Mouse (Mus musculus): ENCODE data around the gene 2310022A10Rik.
A peak's percentile ranks its signal among the peaks of the same experiment; 100 is the strongest.

Gene 2310022A10Rik

DNA sequence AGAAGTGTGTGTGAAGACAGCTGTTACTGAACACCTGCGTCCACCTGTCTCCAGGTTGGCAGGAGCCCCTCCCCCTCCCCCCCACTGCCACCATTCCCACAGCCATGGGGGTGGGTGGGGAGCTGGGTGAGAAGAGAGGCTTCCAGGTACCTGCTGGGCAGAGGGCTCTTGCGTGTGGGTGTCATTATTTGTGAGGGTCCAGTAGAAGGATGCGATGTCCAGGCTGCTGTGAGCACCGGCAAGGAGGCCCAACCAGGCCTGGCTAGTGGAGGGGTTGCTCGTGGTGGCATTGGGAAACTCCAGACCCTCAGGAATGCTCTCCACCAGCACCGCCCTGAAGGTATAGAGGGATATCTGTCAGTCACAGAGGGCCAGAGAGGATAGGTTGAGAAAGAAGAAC is 12.1 kb upstream of the 2310022A10Rik start:
- no peak for DNase-seq (ENCODE audit: inconsistent age in 2 of 2, low spot score in 1 of 2)

DNA sequence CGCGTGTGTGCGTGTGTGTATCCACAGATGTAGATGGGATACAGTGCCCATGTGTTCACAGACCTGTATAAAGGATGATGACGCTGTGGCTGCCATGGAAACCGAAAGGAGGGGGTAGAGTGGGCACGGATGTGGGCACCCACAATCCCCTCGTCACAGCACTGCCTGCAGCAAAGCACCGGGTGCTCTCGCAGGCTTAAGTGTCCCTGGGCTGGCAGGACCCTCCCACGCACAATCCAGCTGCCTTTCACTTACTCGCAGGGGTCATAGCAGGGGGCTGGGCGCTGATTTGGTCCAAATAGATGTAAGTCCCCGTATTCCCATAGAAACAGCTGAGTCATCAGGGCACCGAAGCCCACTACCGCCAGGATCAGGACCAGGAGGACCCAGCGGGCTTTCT is 11.6 kb upstream of the 2310022A10Rik start:
- peak; percentile 43 to 67 for DNase-seq (ENCODE audit: inconsistent age in 2 of 2, low spot score in 1 of 2)

DNA sequence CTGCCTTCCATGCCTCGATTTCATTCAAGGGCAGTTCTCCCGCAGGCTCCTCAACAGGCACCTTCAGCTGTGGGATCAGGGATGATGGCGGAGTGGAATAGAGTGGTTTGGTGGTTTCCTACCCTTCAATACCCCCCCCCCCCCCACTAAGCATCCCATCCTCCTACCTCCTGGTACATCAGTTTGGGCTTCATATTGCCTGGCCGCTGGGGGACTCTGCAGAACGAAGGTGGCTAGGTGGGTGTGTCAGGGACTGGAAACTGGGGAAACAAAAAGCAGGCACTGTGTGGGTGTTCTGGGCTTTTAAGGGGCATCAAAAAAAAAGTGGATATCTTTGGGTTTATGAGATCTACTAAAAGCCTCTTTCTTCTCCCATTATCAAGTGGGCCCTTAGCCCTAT is 11.1 kb upstream of the 2310022A10Rik start:
- DNase-seq (ENCODE audit: inconsistent age in 2 of 2, low spot score in 1 of 2): no peak

DNA sequence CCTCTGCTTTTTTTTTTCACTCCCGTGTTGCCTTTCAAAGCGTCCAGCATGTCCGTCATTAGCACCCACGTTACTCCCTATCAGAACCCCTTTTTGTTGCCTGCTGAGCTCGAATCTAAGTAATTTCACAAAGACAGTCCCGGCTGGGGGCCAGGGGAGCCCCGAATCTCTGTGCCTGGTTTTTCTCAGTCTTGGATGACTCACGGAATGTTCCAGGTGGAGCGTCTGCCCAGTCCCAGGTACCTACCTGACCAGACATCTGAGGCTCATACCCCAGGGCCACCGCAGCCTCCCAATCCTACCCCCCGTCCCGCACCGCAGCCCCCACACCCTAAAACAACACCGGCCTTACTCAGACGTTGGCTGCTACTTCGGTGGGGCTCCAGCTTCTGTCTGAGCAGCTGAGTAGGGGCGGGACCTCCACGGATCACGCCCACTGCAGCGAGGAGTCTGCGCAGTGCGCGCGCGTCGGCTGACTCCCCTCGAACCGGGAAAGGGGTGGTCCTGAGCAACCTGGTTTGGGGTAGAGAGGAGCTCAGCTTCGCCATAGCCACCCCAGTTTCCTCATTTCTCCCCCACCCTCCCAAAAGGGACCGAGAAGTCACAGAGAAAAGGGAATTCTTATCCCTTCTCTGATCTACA is 10.5 kb upstream of the 2310022A10Rik start:
- peak; percentile 88 to 93 for DNase-seq (ENCODE audit: inconsistent age in 2 of 2, low spot score in 1 of 2)

- no peak for DNase-seq (ENCODE audit: inconsistent age in 2 of 2, low spot score in 1 of 2)
Observed at GRCm38 (mm10) chr7:27543065-27543464, 10.0 kb upstream of the 2310022A10Rik start.

DNA sequence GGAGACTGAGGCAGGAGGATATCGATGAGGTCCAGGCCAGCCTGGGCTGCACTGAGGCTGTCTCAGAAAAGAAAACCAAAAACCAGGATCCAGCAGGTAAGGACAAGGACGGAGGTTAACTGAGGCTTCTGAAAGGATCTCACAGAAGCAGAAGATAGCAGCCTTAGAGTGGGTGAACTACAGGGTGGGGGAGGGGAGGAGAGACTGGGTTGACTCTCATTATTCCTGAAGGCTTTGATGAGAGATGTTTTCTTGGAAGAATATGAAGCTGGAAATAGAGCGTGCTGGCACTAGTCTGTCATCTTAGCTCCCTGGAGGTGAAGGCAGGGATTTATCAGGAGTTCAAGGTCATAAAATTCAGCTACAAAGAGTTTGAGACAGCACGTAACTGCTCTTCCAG is 9.2 kb upstream of the 2310022A10Rik start:
- no peak for DNase-seq (ENCODE audit: inconsistent age in 2 of 2, low spot score in 1 of 2)

DNA sequence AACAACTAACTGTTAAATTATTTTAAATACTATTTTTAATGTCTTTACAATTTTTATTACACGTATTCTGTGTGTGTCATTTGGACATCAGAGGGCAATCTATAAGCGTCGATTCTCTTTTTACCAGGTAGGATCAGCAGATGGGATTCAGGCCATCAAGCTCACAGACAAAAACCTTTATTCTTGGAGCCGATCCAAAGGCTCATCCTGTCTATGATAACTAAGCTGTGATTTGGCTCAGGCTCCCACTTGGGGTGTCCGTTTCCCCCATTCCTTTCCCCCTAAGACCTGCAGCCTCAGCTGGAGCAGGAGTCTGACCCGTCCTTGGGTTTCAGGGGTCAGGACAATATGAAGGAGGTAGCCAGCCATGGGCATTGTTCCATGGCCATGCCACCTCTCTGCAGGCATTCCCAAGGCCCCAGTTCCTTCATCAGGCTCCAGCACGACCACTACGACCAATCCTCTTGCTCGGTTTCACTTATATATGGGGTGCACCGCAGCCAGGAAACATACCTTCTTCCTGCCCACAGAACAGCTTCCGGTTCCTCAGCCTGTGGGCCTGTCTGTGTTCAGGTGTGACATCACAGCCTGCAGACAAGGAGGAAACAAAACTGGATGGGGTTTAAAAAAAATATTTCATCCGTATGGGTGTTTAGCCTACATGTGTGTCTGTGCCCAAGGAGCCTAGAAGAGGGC is 8.2 kb upstream of the 2310022A10Rik start:
- DNase-seq (ENCODE audit: inconsistent age in 2 of 2, low spot score in 1 of 2): peak in 1 of 2 experiments; percentile 50

- DNase-seq (ENCODE audit: inconsistent age in 2 of 2, low spot score in 1 of 2): no peak
Observed at GRCm38 (mm10) chr7:27549597-27549996, 3.4 kb upstream of the 2310022A10Rik start.

- peak in 1 of 2 experiments; percentile 61 for DNase-seq (ENCODE audit: inconsistent age in 2 of 2, low spot score in 1 of 2)
Observed at GRCm38 (mm10) chr7:27552070-27552469, 963 bp upstream of the 2310022A10Rik start.

DNA sequence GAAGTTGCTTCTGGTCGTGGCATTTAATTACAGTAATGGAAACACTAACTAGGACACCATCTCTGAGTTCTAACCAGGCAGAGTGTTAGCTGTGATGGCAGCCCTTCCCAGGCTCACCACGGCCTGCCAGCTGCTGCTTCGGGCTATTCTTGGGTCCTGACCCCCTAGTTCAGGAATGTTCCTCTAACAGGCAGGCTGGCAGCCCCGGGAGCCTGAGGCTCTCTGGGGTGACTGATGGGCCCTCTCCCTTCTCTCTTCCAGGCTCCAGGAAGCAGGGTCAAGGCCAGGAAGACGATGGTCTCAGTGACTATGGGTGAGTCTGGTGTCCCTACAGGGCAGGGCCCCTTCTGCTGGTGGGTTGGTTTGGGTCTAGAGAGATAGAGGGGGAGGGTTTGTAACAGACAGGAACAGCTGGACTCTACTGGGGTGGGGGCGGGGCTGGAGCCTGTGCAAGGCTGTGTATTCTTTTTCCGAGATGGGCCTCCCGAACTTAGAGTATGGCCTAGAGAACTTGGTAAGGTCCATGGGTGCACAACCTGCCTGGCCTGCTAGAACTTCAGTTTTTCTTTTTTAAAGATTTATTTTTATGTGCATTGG is 7.4 kb downstream of the 2310022A10Rik start:
- DNase-seq (ENCODE audit: inconsistent age in 2 of 2, low spot score in 1 of 2): no peak

- no peak for DNase-seq (ENCODE audit: inconsistent age in 2 of 2, low spot score in 1 of 2)
Observed at GRCm38 (mm10) chr7:27560978-27561377, 7.9 kb downstream of the 2310022A10Rik start.

- no peak for DNase-seq (ENCODE audit: inconsistent age in 2 of 2, low spot score in 1 of 2)
Observed at GRCm38 (mm10) chr7:27569580-27570224, 16.7 kb downstream of the 2310022A10Rik start.

GRCm38 (mm10) chr7:27572133-27572532 is 19.1 kb downstream of the 2310022A10Rik start:
- DNase-seq (ENCODE audit: inconsistent age in 2 of 2, low spot score in 1 of 2): peak in 1 of 2 experiments; percentile 30

GRCm38 (mm10) chr7:27574124-27574880 is 21.3 kb downstream of the 2310022A10Rik start:
- DNase-seq (ENCODE audit: inconsistent age in 2 of 2, low spot score in 1 of 2): peak; percentile 71 to 83

DNA sequence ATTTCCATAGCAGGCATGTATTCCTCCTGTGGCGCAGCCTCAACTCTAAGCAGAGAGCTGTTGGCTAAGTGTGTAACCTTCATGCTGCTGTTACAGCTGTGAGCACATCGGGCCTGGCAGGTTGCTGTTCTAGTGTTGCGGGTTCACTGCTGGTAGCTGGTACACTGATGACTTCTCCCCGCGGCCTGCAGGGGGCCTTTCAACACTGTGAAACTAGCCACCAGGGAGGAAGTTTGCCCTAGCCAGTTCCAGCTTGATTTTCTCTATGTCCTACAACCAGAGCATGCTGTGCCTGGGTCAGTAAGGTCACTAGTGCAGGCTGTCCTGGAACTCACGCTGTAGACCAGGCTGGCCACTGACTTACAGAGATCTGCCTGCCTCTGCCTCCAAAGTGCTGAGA is 23.9 kb downstream of the 2310022A10Rik start:
- peak; percentile 72 to 89 for DNase-seq (ENCODE audit: inconsistent age in 2 of 2, low spot score in 1 of 2)

DNA sequence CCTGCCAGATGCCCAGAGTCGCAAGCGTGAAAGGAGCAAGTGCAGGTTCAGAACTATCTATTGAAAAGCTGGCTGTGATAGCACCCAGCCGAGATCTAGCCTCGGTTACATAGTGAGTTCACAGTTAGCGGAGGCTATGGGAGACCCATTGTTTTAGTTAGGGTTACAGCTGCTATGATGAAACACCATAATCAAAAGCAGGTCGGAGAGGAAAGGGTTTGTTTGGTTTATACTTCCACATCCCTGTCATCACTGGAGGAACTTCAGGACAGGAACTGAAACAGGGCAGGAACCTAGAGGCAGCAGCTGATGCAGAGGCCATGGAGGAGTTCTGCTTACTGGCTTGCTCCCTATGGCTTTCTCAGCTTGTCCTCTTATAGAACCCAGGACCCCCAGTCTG is 24.6 kb downstream of the 2310022A10Rik start:
- DNase-seq (ENCODE audit: inconsistent age in 2 of 2, low spot score in 1 of 2): no peak

- peak in 1 of 2 experiments; percentile 27 for DNase-seq (ENCODE audit: inconsistent age in 2 of 2, low spot score in 1 of 2)
Observed at GRCm38 (mm10) chr7:27578465-27578864, 25.4 kb downstream of the 2310022A10Rik start.

GRCm38 (mm10) chr7:27580380-27581174 is 27.5 kb downstream of the 2310022A10Rik start:
- DNase-seq (ENCODE audit: inconsistent age in 2 of 2, low spot score in 1 of 2): peak; percentile 81 to 89

- peak in 1 of 2 experiments; percentile 21 for DNase-seq (ENCODE audit: inconsistent age in 2 of 2, low spot score in 1 of 2)
Observed at GRCm38 (mm10) chr7:27586861-27587260, 33.8 kb downstream of the 2310022A10Rik start.

GRCm38 (mm10) chr7:27587741-27588140 is 34.7 kb downstream of the 2310022A10Rik start:
- DNase-seq (ENCODE audit: inconsistent age in 2 of 2, low spot score in 1 of 2): peak in 1 of 2 experiments; percentile 51

All from adrenal gland, adult (tissue).